Mouse (Mus musculus): ENCODE measurements around the gene Olfr601.

- no peak for TF ChIP-seq USF1 (IDR thresholded peaks at IDR 0.05; ENCODE audit: low read depth, low read length)
- no peak for TF ChIP-seq MYC (IDR thresholded peaks at IDR 0.05; ENCODE audit: low read depth, low read length)
- TF ChIP-seq POLR2A (IDR thresholded peaks at IDR 0.05; ENCODE audit: control insufficient read depth in 1 of 2, insufficient read depth in 1 of 2, low read depth in 1 of 2, low read length in 2 of 2, poor library complexity in 1 of 2): no peak
- TF ChIP-seq MAX (IDR thresholded peaks at IDR 0.05; ENCODE audit: low read length): no peak
- TF ChIP-seq ETS1 (IDR thresholded peaks at IDR 0.05; ENCODE audit: low read depth, low read length): no peak
- no peak for TF ChIP-seq CTCF (IDR thresholded peaks at IDR 0.05 in 2 of 3, conservative IDR thresholded peaks at IDR 0.05 in 1 of 3; ENCODE audit: control insufficient read depth in 1 of 3, insufficient read depth in 1 of 3, low read depth in 2 of 3, low read length in 3 of 3, poor library complexity in 1 of 3, severe bottlenecking in 1 of 3)
- no peak for TF ChIP-seq EP300 (IDR thresholded peaks at IDR 0.05; ENCODE audit: low read depth in 1 of 2, low read length in 2 of 2)
- no peak for TF ChIP-seq HCFC1 (IDR thresholded peaks at IDR 0.05; ENCODE audit: low read depth, low read length)
Measured at GRCm38 (mm10) chr7:103349569-103349968, 12.9 kb downstream of the Olfr601 start, which contains the start of gene Olfr600.
